17 mouse cellular contexts compared by ENCODE assay signal in the genomic region with DNA sequence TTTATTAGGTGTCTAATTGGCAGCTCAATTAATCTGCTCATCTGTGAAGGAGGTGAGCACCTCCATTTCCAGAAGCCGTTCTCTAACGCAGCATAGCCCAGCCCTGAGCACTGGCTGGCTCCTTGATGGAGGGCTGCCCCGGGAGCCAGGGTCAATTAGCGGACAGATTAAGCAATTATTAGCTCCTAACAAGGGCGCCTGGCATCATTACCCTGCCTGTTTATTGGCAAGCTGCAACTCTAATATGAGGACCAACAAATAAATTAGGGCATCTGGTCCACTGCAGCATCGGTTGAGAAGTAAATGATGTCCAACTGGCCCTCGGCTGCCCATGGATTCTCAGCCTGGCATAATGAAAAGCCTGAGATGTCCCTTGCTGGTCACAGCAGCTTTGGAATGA.
DNase-seq lines count a peak whose midpoint lies in the region; ATAC-seq and TF ChIP-seq lines count a peak whose summit lies in the region.
"Had no signal": no experiment of that assay in that cellular context is flagged by ENCODE, and none has a peak within 500 bp of the region (broad histone marks: within the 10 kb centered on the region; RNA-seq: fewer than 3 reads in every experiment).

No protein-coding gene starts in this region.

- H3K4me2 ChIP-seq in forebrain, embryonic 13.5 days = no peak overlapping the region
- no peak overlapping the region for H3K4me2 ChIP-seq in forebrain, postnatal 0 days (ENCODE audit: low read depth)
- H3K4me2 ChIP-seq in neural tube, embryonic 14.5 days (ENCODE audit: low read depth, low read length) = no peak overlapping the region
- H3K4me2 ChIP-seq in intestine, embryonic 16.5 days (ENCODE audit: low read depth, low read length) = no peak overlapping the region
- H3K4me2 ChIP-seq: heart, embryonic 12.5 days; limb, embryonic 12.5 days had no signal

- H3K36me3 ChIP-seq in forebrain, embryonic 13.5 days (ENCODE audit: poor library complexity, severe bottlenecking) = no peaks in the 10 kb centered on the region
- no peaks in the 10 kb centered on the region for H3K36me3 ChIP-seq in forebrain, postnatal 0 days (ENCODE audit: insufficient read depth)
- H3K36me3 ChIP-seq in neural tube, embryonic 14.5 days (ENCODE audit: control insufficient read depth, insufficient read depth, low read length) = no peaks in the 10 kb centered on the region
- no peaks in the 10 kb centered on the region for H3K36me3 ChIP-seq in intestine, embryonic 16.5 days (ENCODE audit: control insufficient read depth, insufficient read depth, low read length)
- H3K36me3 ChIP-seq: heart, embryonic 12.5 days; limb, embryonic 12.5 days; midbrain, embryonic 10.5 days had no signal

- TF ChIP-seq CTCF in forebrain, postnatal 0 days (IDR thresholded peaks at IDR 0.05; ENCODE audit: low read depth) = no peak

- no peaks in the 10 kb centered on the region for H3K9me3 ChIP-seq in forebrain, embryonic 13.5 days (replicated peaks)
- H3K9me3 ChIP-seq in forebrain, postnatal 0 days (ENCODE audit: low read length) = no peaks in the 10 kb centered on the region
- H3K9me3 ChIP-seq in neural tube, embryonic 14.5 days (ENCODE audit: control insufficient read depth, low read length) = no peaks in the 10 kb centered on the region
- H3K9me3 ChIP-seq in intestine, embryonic 16.5 days (ENCODE audit: control insufficient read depth, low read length) = no peaks in the 10 kb centered on the region
- H3K9me3 ChIP-seq: heart, embryonic 12.5 days; limb, embryonic 12.5 days; midbrain, embryonic 10.5 days had no signal

- DNase-seq in forebrain, postnatal 0 days = no peak
- no peak for DNase-seq in neural tube, embryonic 10.5 days (ENCODE audit: extremely low spot score, low spot score)
- no peak for DNase-seq in lung, postnatal 4 days
- DNase-seq in embryo, embryonic 11 days = no peak
- DNase-seq: cerebellum, adult 11-12 months; heart, postnatal 36 days; kidney, adult 2 months; lung, postnatal 10 days; right cerebral cortex, postnatal 25 days; thymus, postnatal 4 days had no signal

- H3K4me3 ChIP-seq in forebrain, embryonic 13.5 days = no peak overlapping the region
- H3K4me3 ChIP-seq in forebrain, postnatal 0 days (ENCODE audit: low read depth, low read length) = no peak overlapping the region
- no peak overlapping the region for H3K4me3 ChIP-seq in neural tube, embryonic 14.5 days (ENCODE audit: low read depth, low read length)
- no peak overlapping the region for H3K4me3 ChIP-seq in intestine, embryonic 16.5 days (ENCODE audit: low read length)
- H3K4me3 ChIP-seq: heart, embryonic 12.5 days; limb, embryonic 12.5 days; midbrain, embryonic 10.5 days had no signal

- H3K9ac ChIP-seq in forebrain, embryonic 13.5 days = no peak overlapping the region
- no peak overlapping the region for H3K9ac ChIP-seq in forebrain, postnatal 0 days
- H3K9ac ChIP-seq in neural tube, embryonic 14.5 days (replicated peaks; ENCODE audit: low read depth, low read length) = no peak overlapping the region
- H3K9ac ChIP-seq in intestine, embryonic 16.5 days (ENCODE audit: low read depth, low read length) = no peak overlapping the region
- H3K9ac ChIP-seq: heart, embryonic 12.5 days; limb, embryonic 12.5 days; liver, embryonic 14.5 days had no signal

- peaks cover 4% of the 10 kb centered on the region; the same call in 1 of the 2 replicates for H3K4me1 ChIP-seq in forebrain, embryonic 13.5 days
- no peaks in the 10 kb centered on the region for H3K4me1 ChIP-seq in forebrain, postnatal 0 days (ENCODE audit: insufficient read depth)
- H3K4me1 ChIP-seq in neural tube, embryonic 14.5 days (ENCODE audit: control insufficient read depth, insufficient read depth, low read length) = no peaks in the 10 kb centered on the region
- no peaks in the 10 kb centered on the region for H3K4me1 ChIP-seq in intestine, embryonic 16.5 days (ENCODE audit: control insufficient read depth, insufficient read depth, low read length)
- H3K4me1 ChIP-seq: heart, embryonic 12.5 days; limb, embryonic 12.5 days; midbrain, embryonic 10.5 days had no signal

- WGBS in forebrain, embryonic 13.5 days = 34% methylated on average over 7 of the region's 7 CpGs
- 33% methylated on average over 7 of the region's 7 CpGs for WGBS in forebrain, postnatal 0 days
- WGBS in neural tube, embryonic 14.5 days = 49% methylated on average over 7 of the region's 7 CpGs
- WGBS in intestine, embryonic 16.5 days = 74% methylated on average over 7 of the region's 7 CpGs

- no peak overlapping the region for H3K27ac ChIP-seq in forebrain, embryonic 13.5 days
- no peak overlapping the region for H3K27ac ChIP-seq in forebrain, postnatal 0 days (ENCODE audit: low read depth, low read length)
- no peak overlapping the region for H3K27ac ChIP-seq in neural tube, embryonic 14.5 days (ENCODE audit: low read depth, low read length)
- no peak overlapping the region for H3K27ac ChIP-seq in intestine, embryonic 16.5 days (ENCODE audit: low read length)
- H3K27ac ChIP-seq: limb, embryonic 12.5 days; liver, embryonic 14.5 days; midbrain, embryonic 10.5 days had no signal

- peak; percentile 50; the same call in 1 of the 2 replicates for ATAC-seq in forebrain, embryonic 13.5 days
- ATAC-seq in forebrain, postnatal 0 days = no peak
- ATAC-seq in neural tube, embryonic 14.5 days (ENCODE audit: low read depth) = 0 out of 2 replicates have a peak, but pooled peaks have one; percentile 38
- ATAC-seq in intestine, embryonic 16.5 days = 0 out of 2 replicates have a peak, but pooled peaks have one; percentile 38

- no peaks in the 10 kb centered on the region for H3K27me3 ChIP-seq in forebrain, embryonic 13.5 days
- no peaks in the 10 kb centered on the region for H3K27me3 ChIP-seq in forebrain, postnatal 0 days (ENCODE audit: insufficient read depth, low read length)
- no peaks in the 10 kb centered on the region for H3K27me3 ChIP-seq in neural tube, embryonic 14.5 days (ENCODE audit: control insufficient read depth, insufficient read depth, low read length)
- H3K27me3 ChIP-seq in intestine, embryonic 16.5 days (replicated peaks; ENCODE audit: control insufficient read depth, insufficient read depth, low read length) = no peaks in the 10 kb centered on the region
- H3K27me3 ChIP-seq: heart, embryonic 12.5 days; limb, embryonic 12.5 days had no signal
